Mouse (Mus musculus): Measurements from ENCODE around the gene H2-Oa.
"Not testable (repeated sequence)": the region's sequence is repeated elsewhere in the genome, so short reads cannot be mapped to it uniquely, and the experiment has no call there.

H2-Oa gene

GRCm38 (mm10) chr17:34143461-34143860 is 51.3 kb downstream of the H2-Oa start:
- DNase-seq (ENCODE audit: low spot score) = no peak

DNA sequence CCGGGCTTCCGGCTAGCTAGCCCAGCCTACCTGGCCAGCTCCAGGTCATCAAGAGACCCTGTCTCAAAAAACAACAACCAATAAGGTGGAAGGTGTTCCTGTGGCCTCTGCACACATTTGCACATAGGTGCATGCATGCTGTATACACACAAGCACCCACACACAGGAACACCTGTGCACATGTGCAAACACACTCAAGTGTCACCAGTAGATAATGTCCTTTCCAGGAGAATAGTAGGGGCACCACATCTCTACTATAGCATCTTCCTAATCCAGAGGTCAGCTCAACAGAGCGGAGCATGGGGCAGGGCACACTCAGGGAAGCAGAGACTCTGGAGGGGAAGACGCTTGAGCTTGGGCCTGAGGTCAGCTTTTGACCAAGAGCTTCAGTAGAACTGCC is 52.1 kb downstream of the H2-Oa start:
- DNase-seq (ENCODE audit: low spot score) = not testable (repeated sequence)
